Mouse (Mus musculus): ENCODE results near the gene Olfr1241. TPM values are rescaled to one million over a fixed set of nuclear protein-coding genes. Genes with fewer than 3 reads are reported as not detected.

Gene Olfr1241
- not detected in 2 replicates for polyA plus RNA-seq (2012; rRNA removed)

DNA sequence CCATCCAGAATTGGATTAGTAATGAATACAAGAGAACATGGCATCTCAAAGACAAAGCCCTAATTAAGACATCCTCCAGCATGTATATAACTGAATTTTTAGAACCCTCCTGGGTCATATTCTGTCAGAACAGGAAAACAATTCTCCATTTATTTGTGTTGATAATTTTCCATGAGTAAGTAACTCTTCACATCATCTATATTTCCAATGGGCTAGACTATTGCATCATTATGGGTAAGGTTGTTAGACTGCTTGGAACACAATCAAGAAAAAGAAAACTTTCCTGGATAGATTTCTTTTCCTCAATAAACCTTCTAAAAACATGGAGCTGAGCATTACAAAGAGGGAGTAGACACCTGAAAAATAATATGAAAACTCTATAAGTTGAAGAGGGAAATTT, at the start of gene Olfr1241:
TSS of gene Olfr1241 (minus strand) at position 101 of the 400 bp plus-strand sequence.
- Histone ChIP-seq H3K27me3 (ENCODE audit: control insufficient read depth, insufficient read depth, low read length) (no peaks in the 10 kb centered on the region), H3K4me1 (replicated peaks; ENCODE audit: control insufficient read depth, insufficient read depth, low read length) (no peaks in the 10 kb centered on the region)

DNA sequence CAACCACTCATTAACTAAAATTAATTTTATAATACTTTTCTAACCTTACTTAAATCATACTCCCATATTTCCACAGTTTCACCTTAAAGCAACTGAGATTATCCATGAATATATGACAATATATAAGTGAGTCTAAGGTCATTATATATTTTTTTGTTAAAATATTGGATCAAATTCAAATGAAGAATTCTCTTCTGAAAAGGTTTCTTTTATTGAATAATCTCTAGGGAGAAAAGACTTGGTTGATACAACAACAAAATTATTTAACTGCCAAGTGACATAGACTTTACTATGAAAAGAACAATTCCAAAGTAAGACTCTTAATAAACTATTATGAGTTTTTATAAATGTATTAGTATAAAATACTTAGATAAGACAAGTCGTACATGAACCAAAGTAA, 44.5 kb upstream of the Olfr1241 start, which contains the start of gene Olfr1243:
TSS of gene Olfr1243 (minus strand) at position 101 of the 400 bp plus-strand sequence.
- no peaks in the 10 kb centered on the region for H3K27me3 ChIP-seq (ENCODE audit: control insufficient read depth, insufficient read depth, low read length)
- TF ChIP-seq CTCF (IDR thresholded peaks at IDR 0.05; ENCODE audit: borderline replicate concordance, control insufficient read depth, extremely low read depth, insufficient read depth, low read length, poor library complexity), result no peak
- no peak for TF ChIP-seq POLR2A (IDR thresholded peaks at IDR 0.05; ENCODE audit: control insufficient read depth, extremely low read depth, insufficient read depth, low read length, poor library complexity)
- no peak for DNase-seq
- H3K4me1 ChIP-seq (replicated peaks; ENCODE audit: control insufficient read depth, insufficient read depth, low read length), result no peaks in the 10 kb centered on the region
- H3K4me3 ChIP-seq (ENCODE audit: control insufficient read depth, insufficient read depth, low read length), result no peak within 1 kb of the TSS
- WGBS, result 95% methylated on average over 1 of the region's 1 CpGs
- no peaks in the 10 kb centered on the region for H3K36me3 ChIP-seq (ENCODE audit: control insufficient read depth, insufficient read depth, low read length)
- H3K27ac ChIP-seq (ENCODE audit: control insufficient read depth, insufficient read depth, low read length), result no peak within 1 kb of the TSS

More for the DNA sequence above, at the start of gene Olfr1241:
- Histone ChIP-seq H3K4me3 (ENCODE audit: control insufficient read depth, insufficient read depth, low read length) (no peak within 1 kb of the TSS), H3K27ac (ENCODE audit: control insufficient read depth, insufficient read depth, low read length) (no peak within 1 kb of the TSS), H3K36me3 (ENCODE audit: control insufficient read depth, insufficient read depth, low read length) (no peaks in the 10 kb centered on the region)
- no peak for DNase-seq
- TF ChIP-seq CTCF (IDR thresholded peaks at IDR 0.05; ENCODE audit: borderline replicate concordance, control insufficient read depth, extremely low read depth, insufficient read depth, low read length, poor library complexity) (no peak), POLR2A (IDR thresholded peaks at IDR 0.05; ENCODE audit: control insufficient read depth, extremely low read depth, insufficient read depth, low read length, poor library complexity) (no peak)

DNA sequence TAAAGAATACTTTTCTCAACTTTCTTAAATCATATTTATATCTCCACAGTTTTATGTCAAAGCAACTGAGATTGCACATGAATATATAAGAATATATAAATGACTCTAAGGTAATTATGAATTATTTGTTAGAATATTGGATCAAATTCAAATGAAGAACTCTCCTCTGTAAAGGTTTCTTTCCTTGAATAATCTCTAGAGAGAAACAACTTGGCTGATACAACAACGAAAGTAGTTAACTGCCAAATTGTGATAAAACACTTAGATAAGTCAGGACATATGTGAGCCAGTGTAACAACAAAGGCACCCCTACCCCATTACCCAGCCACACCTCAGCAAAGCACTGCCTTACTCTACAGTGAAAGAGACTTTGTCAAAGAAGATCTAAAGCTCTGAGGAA, 11.3 kb upstream of the Olfr1241 start, which contains the start of gene Olfr1242:
TSS of gene Olfr1242 (minus strand) at position 101 of the 400 bp plus-strand sequence.
- H3K36me3 ChIP-seq (ENCODE audit: control insufficient read depth, insufficient read depth, low read length), result no peaks in the 10 kb centered on the region

DNA sequence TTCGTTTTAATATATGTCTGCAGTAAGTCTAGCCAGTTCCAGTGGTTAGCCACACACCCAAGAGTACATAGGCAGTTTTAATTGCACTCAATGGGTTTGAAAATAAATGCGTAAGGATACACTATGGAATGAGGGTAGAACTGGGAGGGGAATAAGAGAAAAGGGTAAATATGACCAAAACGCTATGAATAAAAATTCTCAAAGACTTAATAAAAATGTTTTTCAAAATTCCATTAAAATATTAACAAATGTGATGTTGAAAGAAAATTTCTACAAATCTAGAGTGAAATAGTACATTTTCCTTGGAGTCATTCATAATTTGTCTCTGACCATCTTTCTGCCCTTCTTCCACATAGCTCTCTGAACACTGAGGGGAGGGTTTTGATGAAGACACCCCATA, 44.0 kb downstream of the Olfr1241 start, which contains the start of gene Olfr1240:
TSS of gene Olfr1240 (minus strand) at position 101 of the 400 bp plus-strand sequence.
- H3K36me3 ChIP-seq (ENCODE audit: control insufficient read depth, insufficient read depth, low read length), result no peaks in the 10 kb centered on the region
- no peak within 1 kb of the TSS for H3K27ac ChIP-seq (ENCODE audit: control insufficient read depth, insufficient read depth, low read length)
- no peak within 1 kb of the TSS for H3K4me3 ChIP-seq (ENCODE audit: control insufficient read depth, insufficient read depth, low read length)
- DNase-seq, result no peak
- WGBS, result 79% methylated on average over 3 of the region's 3 CpGs
- H3K4me1 ChIP-seq (replicated peaks; ENCODE audit: control insufficient read depth, insufficient read depth, low read length), result no peaks in the 10 kb centered on the region
- no peaks in the 10 kb centered on the region for H3K27me3 ChIP-seq (ENCODE audit: control insufficient read depth, insufficient read depth, low read length)
- no peak for TF ChIP-seq CTCF (IDR thresholded peaks at IDR 0.05; ENCODE audit: borderline replicate concordance, control insufficient read depth, extremely low read depth, insufficient read depth, low read length, poor library complexity)
- no peak for TF ChIP-seq POLR2A (IDR thresholded peaks at IDR 0.05; ENCODE audit: control insufficient read depth, extremely low read depth, insufficient read depth, low read length, poor library complexity)

More for the DNA sequence above, 11.3 kb upstream of the Olfr1241 start, which contains the start of gene Olfr1242:
- 85% methylated on average over 1 of the region's 1 CpGs for WGBS
- no peaks in the 10 kb centered on the region for H3K4me1 ChIP-seq (replicated peaks; ENCODE audit: control insufficient read depth, insufficient read depth, low read length)
- H3K4me3 ChIP-seq (ENCODE audit: control insufficient read depth, insufficient read depth, low read length), result no peak within 1 kb of the TSS
- H3K27me3 ChIP-seq (ENCODE audit: control insufficient read depth, insufficient read depth, low read length), result no peaks in the 10 kb centered on the region
- H3K27ac ChIP-seq (ENCODE audit: control insufficient read depth, insufficient read depth, low read length), result no peak within 1 kb of the TSS
- no peak for TF ChIP-seq CTCF (IDR thresholded peaks at IDR 0.05; ENCODE audit: borderline replicate concordance, control insufficient read depth, extremely low read depth, insufficient read depth, low read length, poor library complexity)
- TF ChIP-seq POLR2A (IDR thresholded peaks at IDR 0.05; ENCODE audit: control insufficient read depth, extremely low read depth, insufficient read depth, low read length, poor library complexity), result no peak
- no peak for DNase-seq

Other genes starting within 250 kb of the Olfr1241 start
- gene Olfr1228, start 233.1 kb downstream of the Olfr1241 start, polyA plus RNA-seq (2012; rRNA removed), result not detected in 2 replicates
- gene Olfr1229, start 199.1 kb downstream of the Olfr1241 start, polyA plus RNA-seq (2012; rRNA removed), result not detected in 2 replicates
- gene Olfr1230, start 189.9 kb downstream of the Olfr1241 start, polyA plus RNA-seq (2012; rRNA removed), result not detected in 2 replicates
- gene Olfr1231, start 180.1 kb downstream of the Olfr1241 start, polyA plus RNA-seq (2012; rRNA removed), result not detected in 2 replicates
- not detected in 2 replicates for gene Olfr1232, start 157.5 kb downstream of the Olfr1241 start, polyA plus RNA-seq (2012; rRNA removed)
- not detected in 2 replicates for gene Olfr1233, start 144.7 kb downstream of the Olfr1241 start, polyA plus RNA-seq (2012; rRNA removed)
- gene Olfr1234, start 122.3 kb downstream of the Olfr1241 start, polyA plus RNA-seq (2012; rRNA removed), result not detected in 2 replicates
- not detected in 2 replicates for gene Olfr1238, start 77.5 kb downstream of the Olfr1241 start, polyA plus RNA-seq (2012; rRNA removed)
- gene Olfr1239, start 66.7 kb downstream of the Olfr1241 start, polyA plus RNA-seq (2012; rRNA removed), result not detected in 2 replicates
- not detected in 2 replicates for gene Olfr1240, start 44.1 kb downstream of the Olfr1241 start, polyA plus RNA-seq (2012; rRNA removed)
- not detected in 2 replicates for gene Olfr1242, start 11.2 kb upstream of the Olfr1241 start, polyA plus RNA-seq (2012; rRNA removed)
- not detected in 2 replicates for gene Olfr1243, start 44.4 kb upstream of the Olfr1241 start, polyA plus RNA-seq (2012; rRNA removed)
- not detected in 2 replicates for gene Olfr1245, start 91.3 kb upstream of the Olfr1241 start, polyA plus RNA-seq (2012; rRNA removed)
- gene Olfr1246, start 106.0 kb upstream of the Olfr1241 start, polyA plus RNA-seq (2012; rRNA removed), result not detected in 2 replicates
- gene Olfr1247, start 127.0 kb upstream of the Olfr1241 start, polyA plus RNA-seq (2012; rRNA removed), result not detected in 2 replicates
- gene Olfr1248, start 131.1 kb upstream of the Olfr1241 start, polyA plus RNA-seq (2012; rRNA removed), result not detected in 2 replicates
- not detected in 2 replicates for gene Olfr1249, start 147.9 kb upstream of the Olfr1241 start, polyA plus RNA-seq (2012; rRNA removed)
- gene Olfr1250, start 174.3 kb upstream of the Olfr1241 start, polyA plus RNA-seq (2012; rRNA removed), result not detected in 2 replicates
- not detected in 2 replicates for gene Olfr1251, start 184.8 kb upstream of the Olfr1241 start, polyA plus RNA-seq (2012; rRNA removed)
- gene Olfr1252, start 237.9 kb upstream of the Olfr1241 start, polyA plus RNA-seq (2012; rRNA removed), result not detected in 2 replicates